Mouse (Mus musculus) cerebellum, adult 8-10 months (tissue): ENCODE results near the gene Mtg1.
"Not testable (repeated sequence)": the region's sequence is repeated elsewhere in the genome, so short reads cannot be mapped to it uniquely, and the experiment has no call there.

Experiments
- DNase-seq: peaks from one replicate; pipeline ENCODE4 v3.0.0; 2022

Gene Mtg1

GRCm38 (mm10) chr7:140127911-140128310 lies 9.5 kb upstream of the Mtg1 start:
- DNase-seq, result no peak

- not testable (repeated sequence) for DNase-seq
Observed at GRCm38 (mm10) chr7:140132184-140132583, 5.2 kb upstream of the Mtg1 start.

GRCm38 (mm10) chr7:140134033-140134432 lies 3.3 kb upstream of the Mtg1 start:
- DNase-seq, result not testable (repeated sequence)

GRCm38 (mm10) chr7:140135106-140135770 lies 2.1 kb upstream of the Mtg1 start:
- DNase-seq, result no peak

GRCm38 (mm10) chr7:140138021-140138310 lies 602 bp downstream of the Mtg1 start:
- DNase-seq, result no peak

- peak; percentile 68 for DNase-seq
Observed at GRCm38 (mm10) chr7:140141350-140141749, 4.0 kb downstream of the Mtg1 start.

- DNase-seq, result no peak
Observed at GRCm38 (mm10) chr7:140144550-140144949, 7.2 kb downstream of the Mtg1 start.

GRCm38 (mm10) chr7:140153383-140153782 lies 16.0 kb downstream of the Mtg1 start:
- peak; percentile 66 for DNase-seq

GRCm38 (mm10) chr7:140153829-140154217 lies 16.5 kb downstream of the Mtg1 start:
- DNase-seq, result no peak

GRCm38 (mm10) chr7:140154218-140154927 lies 17.0 kb downstream of the Mtg1 start, which contains the start of gene Sprn:
Gene Sprn, minus strand, starts transcription at chr7:140154877.
- peak; percentile 66 for DNase-seq

GRCm38 (mm10) chr7:140160363-140160762 lies 23.0 kb downstream of the Mtg1 start:
- no peak for DNase-seq

- DNase-seq, result no peak
Observed at GRCm38 (mm10) chr7:140164664-140165063, 27.3 kb downstream of the Mtg1 start, which contains the start of gene Olfr522. Gene Olfr522, minus strand, starts transcription at chr7:140164764.

- DNase-seq, result no peak
Observed at GRCm38 (mm10) chr7:140167950-140168349, 30.6 kb downstream of the Mtg1 start.

GRCm38 (mm10) chr7:140169386-140169785 lies 32.0 kb downstream of the Mtg1 start:
- DNase-seq, result no peak

GRCm38 (mm10) chr7:140170863-140171262 lies 33.5 kb downstream of the Mtg1 start:
- DNase-seq, result no peak

- peak; percentile 54 for DNase-seq
Observed at GRCm38 (mm10) chr7:140172936-140173335, 35.6 kb downstream of the Mtg1 start, which contains the start of gene Olfr523. Gene Olfr523, plus strand, starts transcription at chr7:140173217.

- no peak for DNase-seq
Observed at GRCm38 (mm10) chr7:140179176-140179575, 41.8 kb downstream of the Mtg1 start.

GRCm38 (mm10) chr7:140180692-140181091 lies 43.3 kb downstream of the Mtg1 start:
- no peak for DNase-seq

- no peak for DNase-seq
Observed at GRCm38 (mm10) chr7:140184206-140184605, 46.8 kb downstream of the Mtg1 start.

GRCm38 (mm10) chr7:140186646-140187620 lies 49.6 kb downstream of the Mtg1 start:
- no peak for DNase-seq

GRCm38 (mm10) chr7:140187721-140188390 lies 50.5 kb downstream of the Mtg1 start:
- DNase-seq, result no peak
